Mouse (Mus musculus): ENCODE results near the gene Rgs9bp.

- no peak for TF ChIP-seq POLR2A (IDR thresholded peaks at IDR 0.05; ENCODE audit: borderline replicate concordance, low read depth, low read length)
- no peak for TF ChIP-seq CTCF (IDR thresholded peaks at IDR 0.05; ENCODE audit: low read depth, low read length)
Observed at GRCm38 (mm10) chr7:35600031-35600430, 14.6 kb upstream of the Rgs9bp start.
